Mouse (Mus musculus): ENCODE results near the gene Spocd1. TPM values are rescaled to one million over a fixed set of nuclear protein-coding genes. Genes with fewer than 3 reads are reported as not detected.
A peak's percentile ranks its signal among the peaks of the same experiment; 100 is the strongest.

Spocd1 gene
- polyA plus RNA-seq, 1 experiment from 2014 or later, result not detected

DNA sequence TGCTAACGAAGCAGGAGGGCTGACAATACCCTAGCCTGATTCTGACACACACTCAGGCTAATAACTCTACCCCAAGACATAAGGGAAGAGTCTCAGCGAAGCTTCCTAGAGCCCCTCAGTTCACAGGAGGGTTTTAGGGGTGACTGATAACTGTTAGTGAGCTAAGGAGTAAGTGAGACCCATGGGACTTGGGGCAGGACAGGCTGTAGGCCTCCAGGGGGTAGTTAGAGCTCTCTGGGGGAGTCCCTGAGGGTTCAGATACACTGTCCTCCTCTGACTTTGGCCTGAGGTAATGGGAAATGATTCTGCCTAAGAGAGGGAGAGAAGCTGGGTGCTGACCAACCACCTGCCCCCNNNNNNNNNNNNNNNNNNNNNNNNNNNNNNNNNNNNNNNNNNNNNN is 25.5 kb downstream of the Spocd1 start:
- Histone ChIP-seq H3K36me3 (ENCODE audit: control insufficient read depth, insufficient read depth, low read length) (no peaks in the 10 kb centered on the region), H3K4me2 (replicated peaks; ENCODE audit: low read depth, low read length) (no peak overlapping the region), H3K27me3 (ENCODE audit: control insufficient read depth, insufficient read depth, low read length) (no peaks in the 10 kb centered on the region), H3K27ac (ENCODE audit: low read depth, low read length) (no peak overlapping the region), H3K9ac (ENCODE audit: low read depth, low read length) (no peak overlapping the region), H3K4me1 (replicated peaks; ENCODE audit: control insufficient read depth, insufficient read depth, low read length) (no peaks in the 10 kb centered on the region), H3K4me3 (ENCODE audit: low read depth, low read length) (no peak overlapping the region), H3K9me3 (ENCODE audit: control insufficient read depth, low read length) (no peaks in the 10 kb centered on the region)
- ATAC-seq (ENCODE audit: low FRiP score), result no peak
- no peak for DNase-seq (ENCODE audit: low spot score)
- WGBS, result 65% methylated on average over 2 of the region's 2 CpGs

DNA sequence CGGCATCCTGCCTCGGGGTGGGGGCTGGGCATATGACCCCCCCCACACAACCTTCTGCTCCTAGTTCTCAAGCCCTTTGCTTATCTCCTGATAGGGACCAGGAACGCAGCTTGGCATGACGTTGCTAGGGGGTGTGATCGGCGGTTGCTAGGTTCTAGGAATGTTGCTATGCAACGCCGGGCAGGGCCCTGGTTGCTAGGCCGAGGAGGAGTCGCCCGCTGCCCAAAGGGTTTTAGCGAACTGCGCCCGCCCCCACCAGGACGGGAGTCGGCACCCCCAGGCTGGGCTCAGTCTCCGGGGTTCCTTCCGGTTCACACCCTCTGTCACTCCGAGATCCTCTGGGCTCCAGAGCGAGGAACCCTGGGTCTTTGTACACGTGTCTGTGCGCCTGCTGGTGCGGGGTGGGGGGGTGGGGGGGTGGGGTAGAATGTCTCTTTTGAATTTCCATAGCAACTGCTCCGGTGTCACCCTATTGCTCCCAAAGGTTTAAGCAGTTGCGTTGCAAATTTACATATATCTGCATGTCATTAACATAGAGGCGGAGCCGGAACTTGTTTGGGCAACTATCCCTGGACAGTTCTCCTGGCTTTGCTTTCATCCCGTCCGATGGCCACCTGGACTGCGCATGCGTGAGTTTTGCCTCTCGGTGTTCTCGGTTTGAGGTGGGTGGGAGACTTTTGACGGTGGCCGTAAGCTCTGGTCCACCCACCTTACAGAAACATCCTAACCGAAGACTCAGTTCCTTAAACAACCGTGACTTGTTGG is 31.3 kb downstream of the Spocd1 start:
- 1% methylated on average over 37 of the region's 37 CpGs for WGBS
- Histone ChIP-seq H3K4me1 (replicated peaks; ENCODE audit: control insufficient read depth, insufficient read depth, low read length) (peaks cover 5% of the 10 kb centered on the region), H3K27me3 (ENCODE audit: control insufficient read depth, insufficient read depth, low read length) (no peaks in the 10 kb centered on the region), H3K4me3 (ENCODE audit: low read depth, low read length) (peak overlapping the region; percentile 35), H3K36me3 (ENCODE audit: control insufficient read depth, insufficient read depth, low read length) (no peaks in the 10 kb centered on the region), H3K4me2 (replicated peaks; ENCODE audit: low read depth, low read length) (peak overlapping the region; percentile 83), H3K9ac (ENCODE audit: low read depth, low read length) (no peak overlapping the region), H3K27ac (ENCODE audit: low read depth, low read length) (peak overlapping the region; percentile 70), H3K9me3 (ENCODE audit: control insufficient read depth, low read length) (no peaks in the 10 kb centered on the region)
- peak; percentile 90 for ATAC-seq (ENCODE audit: low FRiP score)
- DNase-seq (ENCODE audit: low spot score), result peak; percentile 91

DNA sequence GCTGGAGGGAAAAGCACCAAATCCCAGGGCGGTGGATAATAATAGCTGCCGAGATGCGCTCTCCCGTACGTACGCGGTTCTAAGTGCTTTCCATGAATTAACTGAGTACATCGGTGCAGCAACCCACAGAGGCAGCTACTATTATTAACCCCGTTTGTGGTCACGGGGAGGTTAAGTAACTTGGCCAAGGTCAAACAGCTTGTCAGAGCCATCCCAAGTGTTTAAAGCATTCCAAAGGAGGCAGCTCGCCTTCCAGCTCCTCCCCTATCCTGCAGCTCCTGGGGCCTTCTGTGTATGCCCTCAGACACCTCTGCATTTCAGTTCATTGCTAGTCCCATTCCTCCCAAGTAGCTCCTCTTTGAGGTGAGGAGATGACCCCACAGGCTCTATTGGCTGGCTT is 36.2 kb downstream of the Spocd1 start:
- Histone ChIP-seq H3K36me3 (ENCODE audit: control insufficient read depth, insufficient read depth, low read length) (no peaks in the 10 kb centered on the region), H3K9me3 (ENCODE audit: control insufficient read depth, low read length) (no peaks in the 10 kb centered on the region), H3K27me3 (ENCODE audit: control insufficient read depth, insufficient read depth, low read length) (no peaks in the 10 kb centered on the region), H3K9ac (ENCODE audit: low read depth, low read length) (no peak overlapping the region), H3K4me1 (replicated peaks; ENCODE audit: control insufficient read depth, insufficient read depth, low read length) (peaks cover 22% of the 10 kb centered on the region), H3K4me3 (ENCODE audit: low read depth, low read length) (no peak overlapping the region), H3K4me2 (replicated peaks; ENCODE audit: low read depth, low read length) (no peak overlapping the region), H3K27ac (ENCODE audit: low read depth, low read length) (no peak overlapping the region)
- DNase-seq (ENCODE audit: low spot score), result no peak
- ATAC-seq (ENCODE audit: low FRiP score), result no peak
- WGBS, result 67% methylated on average over 11 of the region's 11 CpGs

DNA sequence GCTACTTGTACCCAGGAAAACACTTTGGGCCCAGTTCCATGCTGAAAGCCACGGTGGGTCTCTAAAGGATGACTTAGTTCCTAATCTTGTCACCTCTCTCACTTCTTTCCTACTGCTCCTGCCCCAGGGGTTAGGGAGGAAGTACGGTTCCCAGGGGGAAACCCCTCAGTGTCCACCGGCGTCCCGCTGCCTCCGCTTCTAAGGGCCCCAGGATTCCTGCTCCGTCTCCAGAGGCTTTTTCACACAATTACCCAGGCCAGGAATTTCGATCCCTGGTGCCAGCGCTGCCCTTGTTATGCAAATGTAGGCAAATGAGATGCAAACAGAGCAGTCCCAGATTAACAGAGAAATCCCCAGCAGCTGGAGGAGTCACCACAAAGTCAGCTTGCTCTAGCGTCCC is 37.2 kb downstream of the Spocd1 start:
- Histone ChIP-seq H3K27me3 (ENCODE audit: control insufficient read depth, insufficient read depth, low read length) (no peaks in the 10 kb centered on the region), H3K4me2 (replicated peaks; ENCODE audit: low read depth, low read length) (0 out of 2 replicates have a peak overlapping the region, but pooled peaks have one; percentile 8), H3K4me1 (replicated peaks; ENCODE audit: control insufficient read depth, insufficient read depth, low read length) (peaks cover 17% of the 10 kb centered on the region)

DNA sequence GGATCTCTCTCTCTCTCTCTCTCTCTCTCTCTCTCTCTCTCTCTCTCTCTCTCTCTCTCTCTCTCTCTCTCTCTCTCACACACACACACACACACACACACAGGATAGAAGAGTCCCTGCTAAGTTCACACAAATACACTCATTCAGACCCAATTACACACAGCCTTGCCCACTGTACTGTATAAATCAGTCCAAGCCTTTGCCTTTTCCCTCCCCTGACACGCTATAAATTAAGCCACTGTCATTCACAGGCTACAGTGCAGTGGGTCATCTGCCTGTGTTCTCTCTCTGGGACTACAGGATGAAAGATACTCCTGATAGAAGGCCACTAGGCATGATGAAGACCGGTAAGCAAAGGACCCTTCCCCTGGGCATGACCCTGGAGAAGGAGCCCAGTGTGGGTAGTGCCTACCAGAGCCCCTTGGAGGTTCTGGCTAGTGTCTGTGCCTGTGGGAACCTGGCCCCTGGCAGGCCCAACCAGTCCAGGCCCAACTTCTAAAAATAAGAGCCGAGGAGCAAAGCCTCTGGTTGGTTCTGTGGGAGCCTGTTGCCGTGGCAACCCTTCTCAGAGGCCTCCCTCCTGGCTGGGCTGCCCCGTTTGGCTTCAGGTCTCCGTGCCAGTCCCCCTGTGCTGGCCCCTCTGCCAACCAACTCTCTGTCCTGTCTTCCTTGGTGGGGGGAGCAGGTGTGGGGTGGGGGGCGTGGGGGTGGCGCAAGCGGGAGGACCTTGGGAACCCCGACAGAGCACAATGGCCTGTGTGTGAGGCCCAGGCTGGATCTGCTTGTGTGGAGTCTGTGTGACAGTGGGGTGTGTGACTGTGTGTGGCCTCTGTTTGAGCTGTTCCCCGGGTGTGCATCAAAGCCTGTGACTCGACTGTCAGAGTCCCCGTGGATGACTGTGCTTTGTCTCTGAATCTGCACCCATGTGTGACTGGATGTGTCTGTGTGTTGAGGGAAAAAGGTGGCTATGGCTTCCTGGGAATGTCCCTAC is 38.3 kb downstream of the Spocd1 start:
- Histone ChIP-seq H3K4me3 (ENCODE audit: low read depth, low read length) (no peak overlapping the region), H3K4me2 (replicated peaks; ENCODE audit: low read depth, low read length) (peak overlapping the region; percentile 1; the same call in 1 of the 2 replicates), H3K27me3 (ENCODE audit: control insufficient read depth, insufficient read depth, low read length) (no peaks in the 10 kb centered on the region), H3K4me1 (replicated peaks; ENCODE audit: control insufficient read depth, insufficient read depth, low read length) (peaks cover 17% of the 10 kb centered on the region), H3K9me3 (ENCODE audit: control insufficient read depth, low read length) (no peaks in the 10 kb centered on the region), H3K27ac (ENCODE audit: low read depth, low read length) (peak overlapping the region; percentile 67), H3K36me3 (ENCODE audit: control insufficient read depth, insufficient read depth, low read length) (no peaks in the 10 kb centered on the region), H3K9ac (ENCODE audit: low read depth, low read length) (0 out of 2 replicates have a peak overlapping the region, but pooled peaks have one; percentile 8)
- 25% methylated on average over 13 of the region's 13 CpGs for WGBS
- DNase-seq (ENCODE audit: low spot score) (peak; percentile 79), ATAC-seq (ENCODE audit: low FRiP score) (peak; percentile 81)

More for the DNA sequence above, 37.2 kb downstream of the Spocd1 start:
- Histone ChIP-seq H3K9me3 (ENCODE audit: control insufficient read depth, low read length) (no peaks in the 10 kb centered on the region), H3K4me3 (ENCODE audit: low read depth, low read length) (no peak overlapping the region), H3K9ac (ENCODE audit: low read depth, low read length) (0 out of 2 replicates have a peak overlapping the region, but pooled peaks have one; percentile 17), H3K27ac (ENCODE audit: low read depth, low read length) (peak overlapping the region; percentile 65), H3K36me3 (ENCODE audit: control insufficient read depth, insufficient read depth, low read length) (no peaks in the 10 kb centered on the region)
- 15% methylated on average over 10 of the region's 10 CpGs for WGBS
- ATAC-seq (ENCODE audit: low FRiP score) (peak; percentile 31; the same call in 1 of the 2 replicates), DNase-seq (ENCODE audit: low spot score) (peak; percentile 61)

DNA sequence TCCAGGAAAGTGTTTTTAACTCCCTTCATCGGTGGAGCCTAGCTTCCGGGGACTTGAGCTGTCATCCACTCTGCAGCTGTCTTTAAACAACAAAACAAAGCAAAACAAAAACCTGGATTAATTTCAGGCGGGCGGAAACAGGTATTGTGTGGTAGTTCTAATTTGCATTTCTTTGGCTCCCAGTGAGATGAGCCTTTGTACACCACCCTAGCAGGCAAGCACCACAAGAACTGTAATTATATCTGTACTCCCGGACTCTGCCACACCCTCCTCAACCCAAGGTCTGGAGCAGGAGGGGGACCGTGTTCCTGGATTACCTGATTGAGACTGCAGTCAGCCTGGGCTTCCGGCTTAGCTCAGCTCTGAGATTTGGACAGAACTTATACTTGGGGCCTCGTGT is 41.1 kb downstream of the Spocd1 start:
- Histone ChIP-seq H3K27ac (ENCODE audit: low read depth, low read length) (no peak overlapping the region), H3K9ac (ENCODE audit: low read depth, low read length) (no peak overlapping the region), H3K36me3 (ENCODE audit: control insufficient read depth, insufficient read depth, low read length) (no peaks in the 10 kb centered on the region), H3K9me3 (ENCODE audit: control insufficient read depth, low read length) (no peaks in the 10 kb centered on the region), H3K27me3 (ENCODE audit: control insufficient read depth, insufficient read depth, low read length) (peaks cover 4% of the 10 kb centered on the region; the same call in 1 of the 2 replicates), H3K4me2 (replicated peaks; ENCODE audit: low read depth, low read length) (no peak overlapping the region), H3K4me1 (replicated peaks; ENCODE audit: control insufficient read depth, insufficient read depth, low read length) (peaks cover 17% of the 10 kb centered on the region), H3K4me3 (ENCODE audit: low read depth, low read length) (no peak overlapping the region)
- WGBS, result 49% methylated on average over 8 of the region's 8 CpGs
- DNase-seq (ENCODE audit: low spot score), result no peak
- no peak for ATAC-seq (ENCODE audit: low FRiP score)

DNA sequence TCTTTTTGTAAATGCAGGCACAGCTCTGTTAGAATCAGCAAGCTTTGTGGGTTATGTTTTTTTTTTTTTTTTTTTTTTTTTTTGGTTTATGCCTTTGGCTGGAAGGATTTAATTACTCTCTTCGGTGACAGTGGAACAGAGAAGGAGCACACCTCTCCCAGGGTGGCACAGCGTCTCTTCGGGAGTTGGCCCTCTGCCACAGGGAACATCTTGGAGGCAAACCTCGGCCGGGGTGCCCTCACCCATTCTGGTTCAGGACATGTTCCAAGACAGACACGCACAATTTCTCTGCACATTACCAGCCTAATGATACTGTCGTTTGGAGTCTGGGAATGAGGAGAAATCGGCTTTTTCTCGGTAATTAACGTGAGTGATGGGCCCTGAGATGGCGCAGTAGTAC is 41.8 kb downstream of the Spocd1 start:
- Histone ChIP-seq H3K4me1 (replicated peaks; ENCODE audit: control insufficient read depth, insufficient read depth, low read length) (peaks cover 17% of the 10 kb centered on the region), H3K4me3 (ENCODE audit: low read depth, low read length) (no peak overlapping the region), H3K27me3 (ENCODE audit: control insufficient read depth, insufficient read depth, low read length) (peaks cover 4% of the 10 kb centered on the region; the same call in 1 of the 2 replicates), H3K9me3 (ENCODE audit: control insufficient read depth, low read length) (no peaks in the 10 kb centered on the region), H3K27ac (ENCODE audit: low read depth, low read length) (no peak overlapping the region), H3K4me2 (replicated peaks; ENCODE audit: low read depth, low read length) (no peak overlapping the region), H3K9ac (ENCODE audit: low read depth, low read length) (no peak overlapping the region), H3K36me3 (ENCODE audit: control insufficient read depth, insufficient read depth, low read length) (no peaks in the 10 kb centered on the region)
- 83% methylated on average over 11 of the region's 11 CpGs for WGBS
- DNase-seq (ENCODE audit: low spot score) (no peak), ATAC-seq (ENCODE audit: low FRiP score) (no peak)

DNA sequence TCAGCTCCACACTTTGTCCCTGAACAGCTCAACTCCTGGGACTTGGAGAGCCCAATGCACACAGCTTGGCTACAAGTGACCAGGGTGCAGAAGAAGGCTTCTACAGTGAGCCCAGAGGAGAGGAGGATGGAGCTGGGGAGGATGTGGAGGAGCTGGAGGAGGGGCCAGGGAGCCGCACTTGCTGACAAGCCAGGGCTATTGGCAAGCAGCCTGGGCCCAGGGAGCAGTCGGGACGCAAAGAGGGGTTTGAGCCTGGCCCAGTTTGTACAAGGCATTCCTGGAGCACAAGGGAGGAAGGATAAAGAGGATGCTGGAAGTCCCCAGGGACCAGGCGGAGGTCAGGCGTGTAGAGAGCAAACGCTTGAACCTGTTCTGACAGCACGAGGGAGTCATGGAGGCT is 42.9 kb downstream of the Spocd1 start:
- Histone ChIP-seq H3K9ac (ENCODE audit: low read depth, low read length) (no peak overlapping the region), H3K4me3 (ENCODE audit: low read depth, low read length) (no peak overlapping the region), H3K36me3 (ENCODE audit: control insufficient read depth, insufficient read depth, low read length) (no peaks in the 10 kb centered on the region), H3K9me3 (ENCODE audit: control insufficient read depth, low read length) (no peaks in the 10 kb centered on the region), H3K27me3 (ENCODE audit: control insufficient read depth, insufficient read depth, low read length) (peaks cover 4% of the 10 kb centered on the region; the same call in 1 of the 2 replicates), H3K4me1 (replicated peaks; ENCODE audit: control insufficient read depth, insufficient read depth, low read length) (peaks cover 15% of the 10 kb centered on the region), H3K27ac (ENCODE audit: low read depth, low read length) (no peak overlapping the region), H3K4me2 (replicated peaks; ENCODE audit: low read depth, low read length) (no peak overlapping the region)
- DNase-seq (ENCODE audit: low spot score), result no peak
- ATAC-seq (ENCODE audit: low FRiP score), result no peak
- WGBS, result 40% methylated on average over 7 of the region's 7 CpGs
